Mouse (Mus musculus) liver, embryonic 14.5 days (tissue): ENCODE data around the gene Crybb3.

Source experiments
- CTCF ChIP-seq: IDR thresholded peaks from 2 replicates; pipeline ENCODE4 v1.5.1; 2016; ENCODE audit warnings: antibody characterized with exemption, low read depth, control low read depth
- EP300 ChIP-seq: IDR thresholded peaks from 2 replicates; pipeline ENCODE4 v1.6.1; 2016; ENCODE audit warnings: antibody characterized with exemption, low read depth

DNA sequence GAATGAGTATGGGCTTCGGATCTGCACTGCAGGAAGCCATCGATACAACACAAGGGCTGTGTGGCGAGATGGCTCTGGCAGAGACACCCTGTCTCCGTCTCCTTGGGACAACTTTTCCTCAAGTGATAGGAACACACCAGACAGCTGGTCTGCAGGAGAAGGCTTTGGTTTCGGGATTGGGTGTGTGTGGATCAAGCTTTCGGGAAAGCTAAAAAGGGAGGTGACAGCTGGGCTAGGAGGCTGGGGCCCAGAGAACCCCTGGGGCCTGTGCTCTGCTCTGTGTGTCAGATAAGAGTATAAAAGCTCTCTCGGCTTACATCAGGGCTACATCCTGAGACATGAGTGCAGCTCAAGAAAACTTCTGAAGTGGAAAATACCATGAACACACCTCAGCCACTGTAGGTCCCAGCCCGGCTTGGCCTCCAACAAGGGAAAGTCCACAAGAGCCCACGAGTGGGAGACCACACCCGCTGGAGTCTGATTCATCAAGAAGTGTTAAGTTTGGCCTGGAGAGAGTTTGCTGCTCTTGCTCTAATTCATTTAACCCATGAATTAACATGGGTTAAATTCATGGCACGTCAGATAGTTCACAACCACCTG lies 26.9 kb upstream of the Crybb3 start:
- no peak for TF ChIP-seq EP300
- TF ChIP-seq CTCF = no peak
